Mouse (Mus musculus): ENCODE data around the gene Cd209b. TPM values are rescaled to one million over a fixed set of nuclear protein-coding genes. Genes with fewer than 3 reads are reported as not detected.
A peak's percentile ranks its signal among the peaks of the same experiment; 100 is the strongest.

Cd209b gene
- polyA plus RNA-seq (2012; rRNA removed): 0.08 TPM in 1 of 2 replicates, not detected in the other

DNA sequence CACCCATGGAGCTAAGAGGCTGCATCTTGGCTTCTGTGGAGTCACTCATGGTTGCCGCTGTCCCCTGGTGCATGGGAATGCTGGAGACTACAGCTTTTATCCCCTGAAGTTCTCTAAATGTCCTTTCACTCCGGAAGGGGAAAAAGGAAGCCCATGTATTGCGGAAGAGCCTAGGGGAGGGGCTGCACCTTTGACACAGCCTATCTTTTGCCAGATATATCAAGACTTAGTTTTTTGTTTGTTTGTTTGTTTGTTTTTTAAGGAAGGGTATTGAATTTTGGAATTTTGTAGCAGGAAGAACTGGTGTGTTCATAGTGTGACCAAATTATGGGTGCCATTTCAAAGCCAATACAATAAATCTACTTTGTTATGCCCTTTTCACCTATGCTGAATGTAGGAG lies at the start of gene Cd209b:
Gene Cd209b, minus strand, starts transcription at position 101 of the 400 bp plus-strand sequence.
- DNase-seq: no peak
- Histone ChIP-seq H3K4me3 (replicated peaks; ENCODE audit: insufficient read depth, low read depth, low read length) (no peak within 1 kb of the TSS), H3K27me3 (ENCODE audit: control insufficient read depth, insufficient read depth, low read length) (no peaks in the 10 kb centered on the region), H3K4me1 (ENCODE audit: control insufficient read depth, insufficient read depth, low read length) (no peaks in the 10 kb centered on the region), H3K27ac (ENCODE audit: insufficient read depth, low read length) (no peak within 1 kb of the TSS)
- TF ChIP-seq CTCF (IDR thresholded peaks at IDR 0.05; ENCODE audit: borderline replicate concordance, insufficient read depth, low read depth, low read length) (no peak), POLR2A (IDR thresholded peaks at IDR 0.05; ENCODE audit: borderline replicate concordance, insufficient read depth, low read length) (no peak)
- WGBS: 85% methylated on average over 3 of the region's 3 CpGs

DNA sequence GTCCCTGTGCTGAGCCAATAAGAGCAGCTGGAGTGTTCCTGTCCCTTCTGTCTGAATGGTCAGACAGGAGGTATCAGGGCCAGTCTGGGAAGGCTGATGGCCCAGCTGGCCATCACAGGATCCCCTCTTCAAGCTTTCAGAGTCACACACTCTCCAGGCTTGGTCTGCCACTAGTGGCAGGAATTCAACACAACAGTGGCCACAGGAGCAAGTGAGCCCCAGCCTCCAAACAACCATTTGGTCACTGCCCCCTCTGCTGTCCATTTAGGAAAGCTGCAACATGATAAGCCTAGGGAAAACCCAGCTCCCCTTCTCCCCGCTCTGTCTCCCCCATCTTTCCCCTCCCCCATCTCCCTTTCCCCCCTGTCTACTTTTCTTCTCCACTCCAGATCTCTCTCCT lies 29.4 kb upstream of the Cd209b start:
- Histone ChIP-seq H3K27ac (ENCODE audit: insufficient read depth, low read length) (no peak overlapping the region), H3K4me1 (ENCODE audit: control insufficient read depth, insufficient read depth, low read length) (no peaks in the 10 kb centered on the region), H3K4me3 (replicated peaks; ENCODE audit: insufficient read depth, low read depth, low read length) (no peak overlapping the region), H3K27me3 (ENCODE audit: control insufficient read depth, insufficient read depth, low read length) (no peaks in the 10 kb centered on the region; the same call in 1 of the 2 replicates)
- WGBS: 69% methylated on average over 1 of the region's 1 CpGs
- TF ChIP-seq POLR2A (IDR thresholded peaks at IDR 0.05; ENCODE audit: borderline replicate concordance, insufficient read depth, low read length) (no peak), CTCF (IDR thresholded peaks at IDR 0.05; ENCODE audit: borderline replicate concordance, insufficient read depth, low read depth, low read length) (peak; percentile 22; the same call in 1 of the 2 replicates)
- no peak for DNase-seq

DNA sequence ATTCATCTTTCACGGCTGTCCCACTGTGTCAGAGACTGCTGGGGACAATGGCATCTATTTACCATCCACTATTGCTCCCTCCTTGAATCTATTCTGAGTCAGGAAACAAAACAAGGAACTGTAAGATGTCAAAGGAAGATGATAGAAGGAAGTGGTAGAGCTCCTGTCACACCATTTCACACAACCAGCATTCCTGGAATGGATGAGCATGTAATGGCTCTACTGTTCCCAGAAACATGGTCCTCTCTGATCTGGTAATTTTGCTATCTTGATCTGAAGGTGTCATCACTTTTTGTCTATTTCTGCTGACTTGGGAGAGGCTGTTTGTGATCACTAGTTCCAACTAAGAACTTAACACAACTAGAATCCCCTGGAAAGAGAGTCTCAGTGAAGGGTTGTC lies 28.0 kb upstream of the Cd209b start, which contains the start of gene Cd209c:
Gene Cd209c, minus strand, starts transcription at position 101 of the 400 bp plus-strand sequence.
- no peaks in the 10 kb centered on the region; the same call in 1 of the 2 replicates for H3K27me3 ChIP-seq (ENCODE audit: control insufficient read depth, insufficient read depth, low read length)
- DNase-seq: no peak
- no peak within 1 kb of the TSS for H3K4me3 ChIP-seq (replicated peaks; ENCODE audit: insufficient read depth, low read depth, low read length)
- H3K27ac ChIP-seq (ENCODE audit: insufficient read depth, low read length): no peak within 1 kb of the TSS
- no peak for TF ChIP-seq CTCF (IDR thresholded peaks at IDR 0.05; ENCODE audit: borderline replicate concordance, insufficient read depth, low read depth, low read length)
- TF ChIP-seq POLR2A (IDR thresholded peaks at IDR 0.05; ENCODE audit: borderline replicate concordance, insufficient read depth, low read length): no peak
- no peaks in the 10 kb centered on the region for H3K4me1 ChIP-seq (ENCODE audit: control insufficient read depth, insufficient read depth, low read length)
- 79% methylated on average over 1 of the region's 1 CpGs for WGBS

DNA sequence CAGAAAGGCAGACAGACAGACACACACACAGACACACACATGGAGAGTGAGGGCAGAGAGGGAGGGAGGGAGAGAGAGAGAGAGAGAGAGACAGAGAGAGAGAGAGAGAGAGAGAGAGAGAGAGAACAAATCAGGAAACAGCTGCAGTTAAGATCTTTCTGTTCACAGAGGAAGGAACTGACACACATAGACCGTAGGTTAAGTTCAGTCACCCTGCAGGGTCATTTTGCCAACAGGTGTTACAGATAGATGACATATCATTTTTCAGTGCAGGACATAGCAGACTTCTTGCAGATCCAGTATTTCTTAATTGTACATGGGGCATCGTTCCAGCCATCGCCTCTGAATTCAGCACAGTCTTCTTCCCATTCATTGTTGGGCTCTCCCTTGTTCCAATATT lies 13.4 kb upstream of the Cd209b start:
- Histone ChIP-seq H3K4me1 (ENCODE audit: control insufficient read depth, insufficient read depth, low read length) (no peaks in the 10 kb centered on the region), H3K27me3 (ENCODE audit: control insufficient read depth, insufficient read depth, low read length) (no peaks in the 10 kb centered on the region), H3K4me3 (replicated peaks; ENCODE audit: insufficient read depth, low read depth, low read length) (no peak overlapping the region), H3K27ac (ENCODE audit: insufficient read depth, low read length) (no peak overlapping the region)
- WGBS: 92% methylated on average over 3 of the region's 3 CpGs
- no peak for TF ChIP-seq POLR2A (IDR thresholded peaks at IDR 0.05; ENCODE audit: borderline replicate concordance, insufficient read depth, low read length)
- no peak for TF ChIP-seq CTCF (IDR thresholded peaks at IDR 0.05; ENCODE audit: borderline replicate concordance, insufficient read depth, low read depth, low read length)
- DNase-seq: no peak

DNA sequence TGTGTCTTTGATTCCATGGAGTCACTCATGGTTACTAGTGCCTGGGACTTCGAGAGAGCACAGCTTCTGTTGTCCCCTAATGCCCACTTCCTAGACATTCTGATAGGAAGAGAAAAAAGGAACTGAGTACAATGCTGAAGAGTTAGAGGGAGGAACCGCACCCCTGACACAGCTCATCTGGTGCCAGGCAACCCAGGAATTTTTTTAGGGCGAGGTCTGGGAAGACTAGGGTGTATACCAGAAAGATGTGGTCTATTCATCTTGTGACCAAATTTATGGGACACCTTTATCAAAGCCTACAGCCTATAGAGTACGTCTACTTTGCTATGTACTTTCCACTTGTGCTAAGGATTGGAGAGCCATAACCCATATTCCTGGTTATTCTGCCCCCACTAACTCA lies 48.2 kb downstream of the Cd209b start, which contains the start of gene Cd209d:
Gene Cd209d, minus strand, starts transcription at position 101 of the 400 bp plus-strand sequence.
- H3K4me1 ChIP-seq (ENCODE audit: control insufficient read depth, insufficient read depth, low read length): no peaks in the 10 kb centered on the region
- no peak for DNase-seq
- 74% methylated on average over 4 of the region's 4 CpGs for WGBS
- no peak within 1 kb of the TSS for H3K27ac ChIP-seq (ENCODE audit: insufficient read depth, low read length)
- TF ChIP-seq POLR2A (IDR thresholded peaks at IDR 0.05; ENCODE audit: borderline replicate concordance, insufficient read depth, low read length): no peak
- no peak for TF ChIP-seq CTCF (IDR thresholded peaks at IDR 0.05; ENCODE audit: borderline replicate concordance, insufficient read depth, low read depth, low read length)
- no peaks in the 10 kb centered on the region; the same call in 1 of the 2 replicates for H3K27me3 ChIP-seq (ENCODE audit: control insufficient read depth, insufficient read depth, low read length)
- H3K4me3 ChIP-seq (replicated peaks; ENCODE audit: insufficient read depth, low read depth, low read length): no peak within 1 kb of the TSS

DNA sequence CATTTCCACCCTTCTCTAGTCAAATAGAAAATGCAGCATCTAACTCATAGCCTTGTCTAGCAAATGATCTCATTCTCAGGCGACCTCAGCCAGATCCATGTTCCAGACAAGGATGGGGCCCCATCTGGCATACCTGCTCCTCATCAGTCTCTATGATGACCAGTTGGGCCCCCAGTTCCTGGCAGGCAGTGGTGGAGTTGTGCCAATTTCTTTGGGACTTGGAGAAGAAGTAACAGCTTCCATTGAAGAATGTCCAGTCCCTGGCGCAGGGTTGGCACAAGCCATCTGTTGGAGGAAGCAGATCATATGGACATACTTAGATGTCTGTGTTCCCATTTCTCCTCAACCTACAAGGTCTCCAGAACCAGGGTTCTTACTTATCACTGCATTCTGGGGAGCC lies 50.5 kb downstream of the Cd209b start:
- DNase-seq: peak in 1 of 2 experiments; percentile 4
- Histone ChIP-seq H3K27ac (ENCODE audit: insufficient read depth, low read length) (no peak overlapping the region), H3K4me1 (ENCODE audit: control insufficient read depth, insufficient read depth, low read length) (no peaks in the 10 kb centered on the region), H3K4me3 (replicated peaks; ENCODE audit: insufficient read depth, low read depth, low read length) (no peak overlapping the region), H3K27me3 (ENCODE audit: control insufficient read depth, insufficient read depth, low read length) (no peaks in the 10 kb centered on the region; the same call in 1 of the 2 replicates)
- WGBS: 34% methylated on average over 2 of the region's 2 CpGs
- TF ChIP-seq CTCF (IDR thresholded peaks at IDR 0.05; ENCODE audit: borderline replicate concordance, insufficient read depth, low read depth, low read length): no peak
- TF ChIP-seq POLR2A (IDR thresholded peaks at IDR 0.05; ENCODE audit: borderline replicate concordance, insufficient read depth, low read length): no peak

Other genes starting within 250 kb of the Cd209b start
- 0.47 and 0.82 TPM in 2 replicates for gene Fcer2a, start 232.7 kb downstream of the Cd209b start, polyA plus RNA-seq (2012; rRNA removed)
- gene Clec4g, start 206.2 kb downstream of the Cd209b start, polyA plus RNA-seq (2012; rRNA removed): not detected in 2 replicates
- gene Cd209a, start 177.9 kb downstream of the Cd209b start, polyA plus RNA-seq (2012; rRNA removed): 0.18 TPM in 1 of 2 replicates, not detected in the other
- not detected in 2 replicates for gene Cd209e, start 72.5 kb downstream of the Cd209b start, polyA plus RNA-seq (2012; rRNA removed)
- not detected in 2 replicates for gene Cd209d, start 48.3 kb downstream of the Cd209b start, polyA plus RNA-seq (2012; rRNA removed)
- 0.08 and 0.14 TPM in 2 replicates for gene Cd209c, start 27.9 kb upstream of the Cd209b start, polyA plus RNA-seq (2012; rRNA removed)
- gene Cd209f, start 179.0 kb upstream of the Cd209b start, polyA plus RNA-seq (2012; rRNA removed): 0.38 and 0.46 TPM in 2 replicates
- 0.20 and 0.21 TPM in 2 replicates for gene Cd209g, start 207.3 kb upstream of the Cd209b start, polyA plus RNA-seq (2012; rRNA removed)
- gene Evi5l, start 239.7 kb upstream of the Cd209b start, polyA plus RNA-seq (2012; rRNA removed): 66.5 and 73.3 TPM in 2 replicates

Data from cerebellum, adult 2 months (tissue).